Mouse (Mus musculus) kidney, embryonic 14.5 days (tissue): Measurements from ENCODE around the gene Etl4. TPM values are rescaled to one million over a fixed set of nuclear protein-coding genes. Genes with fewer than 3 reads are reported as not detected.

Source experiments
- ATAC-seq: fragments of 200-750 bp; cut with Nextera tagmentation; 2 replicates; pipeline ENCODE4 v1.8.0; 2017; ENCODE audit warnings: moderate number of reproducible peaks, mild to moderate bottlenecking, moderate TSS enrichment, moderate library complexity; ENCODE audit not compliant: low FRiP score, low TSS enrichment
- H3K27ac ChIP-seq: fragments of 300-500 bp; sonication (generic); 2 replicates; pipeline ENCODE4 v1.5.1; 2014; ENCODE audit warnings: low read depth, mild to moderate bottlenecking, low read length, moderate library complexity, mixed read lengths
- H3K27me3 ChIP-seq: fragments of 300-500 bp; sonication (generic); 2 replicates; pipeline ENCODE4 v1.6.1; 2014; ENCODE audit warnings: mild to moderate bottlenecking, low read length; ENCODE audit not compliant: control insufficient read depth, insufficient read depth
- H3K36me3 ChIP-seq: fragments of 300-500 bp; sonication (generic); 2 replicates; pipeline ENCODE4 v1.6.1; 2014; ENCODE audit warnings: low read length, mixed read lengths; ENCODE audit not compliant: control insufficient read depth, insufficient read depth
- H3K4me1 ChIP-seq: fragments of 300-500 bp; sonication (generic); 2 replicates; pipeline ENCODE4 v1.6.1; 2014; ENCODE audit warnings: low read length, mixed read lengths; ENCODE audit not compliant: control insufficient read depth, insufficient read depth
- H3K4me2 ChIP-seq: fragments of 300-500 bp; sonication (generic); replicated peaks from 2 replicates; pipeline ENCODE4 v1.6.1; 2014; ENCODE audit warnings: low read depth, mild to moderate bottlenecking, low read length
- H3K4me3 ChIP-seq: fragments of 300-500 bp; sonication (generic); 2 replicates; pipeline ENCODE4 v1.5.1; 2014; ENCODE audit warnings: mild to moderate bottlenecking, low read length
- H3K9ac ChIP-seq: fragments of 300-500 bp; sonication (generic); 2 replicates; pipeline ENCODE4 v1.6.1; 2014; ENCODE audit warnings: low read depth, mild to moderate bottlenecking, low read length, moderate library complexity
- H3K9me3 ChIP-seq: fragments of 300-500 bp; sonication (generic); 2 replicates; pipeline ENCODE4 v1.6.1; 2016; ENCODE audit warnings: low read length; ENCODE audit not compliant: control insufficient read depth
- WGBS: fragments of 180-500 bp; shearing (Covaris S2); extraction: QIAGEN DNeasy Blood & Tissue Kit; methylation state at CpG from one replicate; pipeline ENCODE4 v1.1.7; 2014; 5-methylcytosine and 5-hydroxymethylcytosine counted together
- polyA plus RNA-seq: library from polyadenylated mRNA; unstranded; fragments of >200 nt; fragmentation: Nextera tagmentation; extraction: Ambion mirVana; gene quantifications from 2 replicates; pipeline ENCODE4 v1.2.1, GENCODE M21; 2014

The Etl4 gene
- polyA plus RNA-seq, 1 experiment from 2014 or later, result 93.8 TPM

DNA sequence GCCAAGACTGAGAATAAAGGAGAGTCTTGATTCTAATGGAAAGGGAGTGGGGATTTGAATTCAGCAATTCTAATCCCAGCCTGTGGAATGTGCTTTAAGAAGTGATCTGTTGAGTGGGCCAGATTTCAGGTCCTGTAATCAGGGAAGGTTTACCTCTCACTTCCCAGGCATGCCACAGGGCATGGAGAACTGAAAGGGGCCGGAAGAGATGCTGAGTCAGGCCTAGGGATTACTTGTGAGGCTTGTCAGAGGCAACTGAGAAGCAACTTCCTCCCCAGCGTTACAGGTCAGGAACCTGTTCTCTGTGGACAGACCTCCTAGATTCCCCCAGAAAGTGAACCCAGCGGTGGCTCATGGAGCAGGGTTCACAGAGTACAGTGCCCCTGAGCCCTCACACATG, 646.1 kb downstream of the Etl4 start:
- H3K9ac ChIP-seq, result no peak overlapping the region
- no peaks in the 10 kb centered on the region for H3K9me3 ChIP-seq
- 42% methylated on average over 3 of the region's 3 CpGs for WGBS
- peaks cover 4% of the 10 kb centered on the region for H3K36me3 ChIP-seq
- no peak overlapping the region for H3K4me2 ChIP-seq
- ATAC-seq, result no peak
- H3K4me1 ChIP-seq, result 0 out of 2 replicates have a peak, but pooled peaks cover 4% of the 10 kb centered on the region
- H3K4me3 ChIP-seq, result no peak overlapping the region
- H3K27me3 ChIP-seq, result no peaks in the 10 kb centered on the region
- H3K27ac ChIP-seq, result no peak overlapping the region

DNA sequence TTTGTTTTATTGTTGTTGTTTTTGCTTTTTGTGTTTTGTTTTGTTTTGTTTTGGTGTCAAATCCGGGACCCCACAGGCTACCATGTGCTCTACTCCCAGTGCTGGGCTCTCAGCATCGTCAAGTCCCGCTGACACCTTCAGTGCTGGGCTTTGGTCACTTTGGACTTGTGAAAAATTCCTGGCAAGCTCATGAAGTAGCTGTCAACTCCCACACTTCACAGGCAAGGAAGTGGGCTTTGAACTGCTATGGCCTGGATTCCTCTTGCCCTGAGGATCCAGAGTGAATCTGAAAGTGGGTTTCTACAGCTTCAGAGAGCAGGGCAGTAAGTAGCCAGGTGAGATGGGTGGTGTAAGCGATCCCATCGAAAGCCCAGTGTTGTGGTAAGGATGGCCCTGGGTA, 649.5 kb downstream of the Etl4 start:
- no peaks in the 10 kb centered on the region for H3K27me3 ChIP-seq
- no peaks in the 10 kb centered on the region for H3K9me3 ChIP-seq
- ATAC-seq, result no peak
- H3K9ac ChIP-seq, result no peak overlapping the region
- H3K4me2 ChIP-seq, result no peak overlapping the region
- peaks cover 19% of the 10 kb centered on the region; the same call in 1 of the 2 replicates for H3K4me1 ChIP-seq
- WGBS, result 37% methylated on average over 5 of the region's 5 CpGs
- no peaks in the 10 kb centered on the region; the same call in 1 of the 2 replicates for H3K36me3 ChIP-seq
- no peak overlapping the region for H3K27ac ChIP-seq
- no peak overlapping the region for H3K4me3 ChIP-seq

DNA sequence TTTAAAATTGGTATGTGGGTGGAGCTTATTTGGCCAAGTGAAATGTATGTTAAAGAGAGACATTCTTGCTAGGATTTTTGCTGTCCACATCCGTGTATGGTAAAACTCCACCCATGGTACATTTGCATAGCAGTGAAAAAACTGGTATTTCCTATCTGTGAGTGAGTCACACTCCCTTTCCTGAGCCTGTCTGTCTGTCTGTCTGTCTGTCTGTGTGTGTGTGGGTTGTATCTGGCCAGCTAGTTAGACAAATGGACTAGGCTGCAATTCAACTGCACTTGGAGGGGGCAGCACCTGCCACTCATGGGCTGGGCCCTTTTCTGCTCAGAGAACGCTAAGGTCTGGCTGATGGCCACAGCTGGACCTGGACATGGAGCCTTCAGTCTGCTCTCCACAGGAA, 650.1 kb downstream of the Etl4 start:
- H3K4me3 ChIP-seq, result no peak overlapping the region
- no peak for ATAC-seq
- no peaks in the 10 kb centered on the region for H3K27me3 ChIP-seq
- no peaks in the 10 kb centered on the region for H3K9me3 ChIP-seq
- no peaks in the 10 kb centered on the region for H3K36me3 ChIP-seq
- no peak overlapping the region for H3K9ac ChIP-seq
- WGBS, result 39% methylated on average over 2 of the region's 2 CpGs
- peaks cover 19% of the 10 kb centered on the region; the same call in 1 of the 2 replicates for H3K4me1 ChIP-seq
- no peak overlapping the region for H3K4me2 ChIP-seq
- H3K27ac ChIP-seq, result no peak overlapping the region

DNA sequence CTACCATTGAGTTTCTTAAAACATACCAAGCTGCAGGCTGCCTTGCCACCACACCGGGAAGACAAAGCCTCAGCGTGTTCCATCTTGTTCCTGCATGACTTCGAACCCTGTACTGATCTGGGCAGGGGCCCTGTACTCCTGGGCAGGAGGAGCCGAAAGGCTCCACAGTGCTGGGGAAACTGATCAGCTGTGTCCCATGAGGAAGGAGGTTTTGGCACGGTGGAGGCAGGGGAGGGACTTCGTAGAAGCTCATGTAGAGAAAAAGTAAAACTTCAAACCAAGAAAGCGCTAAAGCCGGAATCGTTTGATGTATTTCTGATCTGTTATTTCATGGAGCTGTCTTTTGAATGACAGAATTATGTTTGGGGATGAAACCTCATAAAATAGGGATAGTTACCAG, 651.0 kb downstream of the Etl4 start:
- Histone ChIP-seq H3K27ac (no peak overlapping the region), H3K9ac (no peak overlapping the region), H3K4me1 (peaks cover 19% of the 10 kb centered on the region; the same call in 1 of the 2 replicates), H3K9me3 (no peaks in the 10 kb centered on the region), H3K4me2 (no peak overlapping the region), H3K4me3 (no peak overlapping the region), H3K36me3 (no peaks in the 10 kb centered on the region), H3K27me3 (no peaks in the 10 kb centered on the region)
- 84% methylated on average over 9 of the region's 9 CpGs for WGBS
- ATAC-seq, result no peak

DNA sequence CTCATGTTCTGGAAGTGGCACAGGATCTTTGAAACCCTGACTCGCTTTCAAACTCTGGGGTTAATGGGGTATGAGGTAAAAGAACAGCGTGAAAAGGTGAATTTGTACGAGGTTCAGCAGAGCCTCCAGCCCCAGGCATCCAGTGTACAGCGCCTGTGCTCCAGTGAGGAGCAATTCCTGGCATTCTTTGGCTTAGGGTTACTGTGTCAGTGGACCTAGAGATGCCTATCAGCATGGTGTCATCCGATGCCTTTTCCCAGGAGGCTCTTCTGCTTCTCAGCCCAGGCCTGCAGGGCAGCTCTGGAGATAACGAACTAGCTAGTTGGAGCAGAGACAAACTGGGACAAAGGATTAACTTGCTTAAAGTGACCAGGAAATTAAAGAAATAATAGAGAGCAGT, 653.5 kb downstream of the Etl4 start:
- Histone ChIP-seq H3K4me1 (peaks cover 19% of the 10 kb centered on the region; the same call in 1 of the 2 replicates), H3K27me3 (no peaks in the 10 kb centered on the region), H3K4me3 (no peak overlapping the region), H3K27ac (no peak overlapping the region), H3K9ac (no peak overlapping the region), H3K4me2 (no peak overlapping the region), H3K9me3 (no peaks in the 10 kb centered on the region), H3K36me3 (0 out of 2 replicates have a peak, but pooled peaks cover 3% of the 10 kb centered on the region)
- peak; percentile 55; the same call in 1 of the 2 replicates for ATAC-seq
- 18% methylated on average over 6 of the region's 6 CpGs for WGBS

DNA sequence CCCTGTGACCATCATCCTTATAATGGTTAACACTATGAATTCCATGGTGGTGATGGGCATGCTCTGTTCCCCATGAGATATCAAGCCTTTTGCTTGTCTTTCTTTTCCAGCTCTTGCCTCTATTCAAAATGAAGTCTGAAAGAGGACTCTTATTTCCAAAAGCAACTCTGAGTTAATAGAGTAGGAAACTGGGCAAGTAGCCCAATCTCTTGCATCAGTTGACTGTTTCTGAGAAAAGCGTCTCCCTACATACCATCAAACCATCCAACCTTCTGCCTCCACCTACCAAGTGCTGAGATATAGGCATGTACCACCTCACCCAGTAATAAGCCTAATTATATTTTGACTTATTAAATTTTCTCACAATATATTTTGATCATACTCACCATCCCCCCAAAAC, 658.9 kb downstream of the Etl4 start:
- no peak for ATAC-seq
- Histone ChIP-seq H3K4me2 (no peak overlapping the region), H3K9me3 (no peaks in the 10 kb centered on the region), H3K9ac (no peak overlapping the region), H3K27ac (no peak overlapping the region), H3K27me3 (no peaks in the 10 kb centered on the region), H3K4me3 (no peak overlapping the region), H3K4me1 (no peaks in the 10 kb centered on the region), H3K36me3 (0 out of 2 replicates have a peak, but pooled peaks cover 4% of the 10 kb centered on the region)
- 77% methylated on average over 1 of the region's 1 CpGs for WGBS

DNA sequence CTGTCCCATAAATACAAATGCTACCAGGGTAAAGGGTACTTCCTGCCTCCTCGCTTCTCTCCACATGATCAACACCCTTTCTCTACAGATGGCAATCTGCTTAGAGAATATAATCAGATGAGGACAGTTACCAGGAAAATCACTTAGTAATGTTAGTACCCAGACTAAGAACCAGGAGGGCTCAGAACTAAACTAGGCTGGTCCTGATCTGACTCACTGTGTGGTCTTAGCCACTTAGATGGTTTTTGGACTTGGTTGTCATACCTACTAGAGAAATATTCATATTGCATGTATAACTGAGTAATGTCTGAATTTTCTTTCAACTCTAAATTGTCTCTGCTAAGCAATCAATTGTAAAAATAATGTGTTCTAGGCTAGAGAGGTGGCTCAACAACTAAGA, 662.4 kb downstream of the Etl4 start:
- Histone ChIP-seq H3K27me3 (no peaks in the 10 kb centered on the region), H3K27ac (no peak overlapping the region), H3K4me1 (no peaks in the 10 kb centered on the region), H3K4me3 (no peak overlapping the region), H3K9ac (no peak overlapping the region), H3K36me3 (peaks cover 8% of the 10 kb centered on the region; the same call in 1 of the 2 replicates), H3K4me2 (no peak overlapping the region), H3K9me3 (no peaks in the 10 kb centered on the region)
- WGBS, result 67% methylated on average over 1 of the region's 1 CpGs
- ATAC-seq, result no peak

DNA sequence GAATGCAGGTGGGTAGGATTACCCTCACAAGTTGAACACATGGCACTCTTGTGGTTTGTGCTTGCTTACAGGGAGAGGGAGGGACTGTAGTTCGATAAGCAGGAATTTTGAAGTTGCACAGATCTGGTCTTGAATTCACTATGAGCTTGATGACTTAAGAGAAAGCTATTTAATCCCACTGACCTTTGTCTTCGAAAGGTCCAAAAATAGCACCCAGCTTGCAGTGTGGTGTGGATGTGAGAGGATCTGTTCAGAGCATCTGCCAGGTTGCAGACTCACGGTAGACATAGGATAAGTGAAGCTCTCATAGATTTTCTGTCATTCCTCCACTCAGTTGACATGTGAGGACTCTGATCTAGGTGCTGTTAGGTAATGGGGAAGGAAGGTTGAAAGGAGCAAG, 670.8 kb downstream of the Etl4 start:
- no peak overlapping the region for H3K27ac ChIP-seq
- H3K9ac ChIP-seq, result no peak overlapping the region
- H3K4me1 ChIP-seq, result no peaks in the 10 kb centered on the region
- no peaks in the 10 kb centered on the region for H3K9me3 ChIP-seq
- H3K27me3 ChIP-seq, result no peaks in the 10 kb centered on the region
- H3K4me2 ChIP-seq, result no peak overlapping the region
- 87% methylated on average over 3 of the region's 3 CpGs for WGBS
- H3K4me3 ChIP-seq, result no peak overlapping the region
- no peak for ATAC-seq
- H3K36me3 ChIP-seq, result peaks cover 4% of the 10 kb centered on the region; the same call in 1 of the 2 replicates

DNA sequence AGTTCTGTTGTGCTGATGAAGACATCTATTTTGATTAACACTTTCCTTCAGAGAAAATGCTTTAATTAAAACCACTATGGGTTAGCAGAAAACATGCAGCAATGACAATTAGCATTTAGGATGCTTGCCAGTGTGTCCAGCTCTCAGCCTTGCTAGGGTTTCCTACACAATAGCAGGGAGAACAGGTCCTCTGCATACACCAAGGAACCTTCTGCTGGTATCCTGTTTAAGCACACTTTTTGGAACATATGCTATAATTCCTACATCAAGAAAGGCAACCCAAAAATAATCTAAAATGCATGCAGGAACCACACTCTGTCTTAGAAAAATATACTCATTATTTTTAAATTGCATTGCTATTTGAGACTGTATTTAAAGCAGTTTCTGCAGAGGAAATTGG, 673.5 kb downstream of the Etl4 start:
- Histone ChIP-seq H3K4me2 (no peak overlapping the region), H3K27ac (no peak overlapping the region), H3K4me1 (no peaks in the 10 kb centered on the region), H3K27me3 (no peaks in the 10 kb centered on the region), H3K9me3 (peaks cover 3% of the 10 kb centered on the region; the same call in 1 of the 2 replicates), H3K9ac (no peak overlapping the region), H3K4me3 (no peak overlapping the region), H3K36me3 (no peaks in the 10 kb centered on the region)
- no peak for ATAC-seq
